Mouse (Mus musculus): ENCODE results near the gene Srrm4.

DNA sequence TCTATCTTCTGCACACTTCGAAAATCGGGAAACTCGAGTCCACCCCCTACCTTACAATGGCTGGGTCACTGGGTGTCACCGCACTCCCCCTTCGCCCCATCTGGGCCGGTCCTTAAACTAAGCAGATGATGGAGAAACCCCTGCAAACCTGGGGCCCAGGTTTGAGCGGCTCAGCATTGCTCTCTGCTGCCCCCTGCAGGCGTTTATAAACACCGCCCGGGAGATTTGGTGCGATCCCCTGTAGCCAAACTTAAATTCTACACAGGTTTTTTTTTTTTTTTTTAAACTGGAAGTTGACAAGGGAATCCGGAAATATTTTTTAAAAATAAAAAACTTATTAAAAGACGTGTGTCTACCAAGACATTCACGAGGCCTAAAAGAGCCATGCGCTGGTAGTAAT, 115.6 kb downstream of the Srrm4 start:
- TF ChIP-seq ZKSCAN1 (IDR thresholded peaks at IDR 0.05; ENCODE audit: low read depth, low read length): no peak
- no peak for TF ChIP-seq RCOR1 (IDR thresholded peaks at IDR 0.05; ENCODE audit: low read depth, low read length)
- no peak for TF ChIP-seq EP300 (IDR thresholded peaks at IDR 0.05; ENCODE audit: low read depth in 1 of 2, low read length in 2 of 2)
- TF ChIP-seq ZC3H11A (IDR thresholded peaks at IDR 0.05; ENCODE audit: low read depth, low read length): no peak
- no peak for TF ChIP-seq MXI1 (IDR thresholded peaks at IDR 0.05; ENCODE audit: low read depth, low read length)
- TF ChIP-seq USF1 (IDR thresholded peaks at IDR 0.05; ENCODE audit: low read depth, low read length): no peak
- TF ChIP-seq SMC3 (IDR thresholded peaks at IDR 0.05; ENCODE audit: low read depth, low read length): no peak
- no peak for TF ChIP-seq BHLHE40 (IDR thresholded peaks at IDR 0.05; ENCODE audit: borderline replicate concordance, low read depth, low read length)
- no peak for TF ChIP-seq POLR2A (IDR thresholded peaks at IDR 0.05; ENCODE audit: control insufficient read depth in 1 of 2, insufficient read depth in 1 of 2, low read depth in 1 of 2, low read length in 2 of 2, poor library complexity in 1 of 2)

All from MEL (cell line).